In genomic region chr11:4643722-4644121, GRCm38 (mm10) we compare ENCODE assay signal across 33 mouse cellular contexts. TPM values are rescaled to one million over a fixed set of nuclear protein-coding genes. Genes with fewer than 3 reads are reported as not detected.
DNase-seq lines count a peak whose midpoint lies in the region; ATAC-seq and TF ChIP-seq lines count a peak whose summit lies in the region.
"Had no signal": no experiment of that assay in that cellular context is flagged by ENCODE, and none has a peak within 500 bp of the region (broad histone marks: within the 10 kb centered on the region; RNA-seq: fewer than 3 reads in every experiment).

No protein-coding gene starts in this region.

- H3K27ac ChIP-seq in lung, postnatal 0 days (ENCODE audit: low read length) = 0 out of 2 replicates have a peak overlapping the region, but pooled peaks have one; percentile 22
- H3K27ac ChIP-seq in ES-Bruce4 (ENCODE audit: insufficient read depth, low read length) (peak overlapping the region; percentile 45; the same call in 1 of the 2 replicates), ES-E14 (ENCODE audit: insufficient read depth, low read depth, low read length, poor library complexity, severe bottlenecking) (peak overlapping the region; percentile 58)
- H3K27ac ChIP-seq: embryonic facial prominence, embryonic 10.5 days; embryonic facial prominence, embryonic 13.5 days; forebrain, embryonic 12.5 days; forebrain, embryonic 15.5 days; hindbrain, embryonic 12.5 days; hindbrain, embryonic 15.5 days had no signal

- no peaks in the 10 kb centered on the region for H3K27me3 ChIP-seq in lung, postnatal 0 days (replicated peaks; ENCODE audit: insufficient read depth, low read length)
- no peaks in the 10 kb centered on the region for H3K27me3 ChIP-seq in ES-Bruce4 (ENCODE audit: control insufficient read depth, insufficient read depth, low read length, poor library complexity, severe bottlenecking)
- H3K27me3 ChIP-seq: embryonic facial prominence, embryonic 13.5 days; forebrain, embryonic 12.5 days; forebrain, embryonic 15.5 days; heart, embryonic 12.5 days; hindbrain, embryonic 12.5 days; hindbrain, embryonic 15.5 days had no signal

- in situ Hi-C loops in ES-E14 (cut with MboI; ENCODE audit: low sequenced_read_pairs in 2 of 2, unreplicated experiment in 2 of 2) = no loop called here

- no peak overlapping the region for H3K4me3 ChIP-seq in lung, postnatal 0 days (ENCODE audit: low read depth, low read length)
- no peak overlapping the region for H3K4me3 ChIP-seq in ES-Bruce4 (ENCODE audit: low read depth, low read length)
- H3K4me3 ChIP-seq in ES-E14 (ENCODE audit: insufficient read depth in 1 of 2, low read depth in 1 of 2, low read length in 2 of 2, poor library complexity in 1 of 2, severe bottlenecking in 1 of 2) = no peak overlapping the region
- H3K4me3 ChIP-seq: embryonic facial prominence, embryonic 10.5 days; embryonic facial prominence, embryonic 13.5 days; erythroblast, embryonic 14.5 days; forebrain, embryonic 12.5 days; forebrain, embryonic 15.5 days; heart, embryonic 12.5 days; hindbrain, embryonic 12.5 days; hindbrain, embryonic 15.5 days had no signal

- H3K9me3 ChIP-seq in lung, postnatal 0 days (ENCODE audit: low read length) = no peaks in the 10 kb centered on the region
- H3K9me3 ChIP-seq in ES-Bruce4 (replicated peaks; ENCODE audit: control insufficient read depth, insufficient read depth, low read length, poor library complexity, severe bottlenecking) (no peaks in the 10 kb centered on the region), ES-E14 (ENCODE audit: control insufficient read depth, insufficient read depth, low read depth, low read length) (no peaks in the 10 kb centered on the region)
- H3K9me3 ChIP-seq: embryonic facial prominence, embryonic 10.5 days; embryonic facial prominence, embryonic 13.5 days; forebrain, embryonic 12.5 days; forebrain, embryonic 15.5 days; heart, embryonic 12.5 days; hindbrain, embryonic 12.5 days; hindbrain, embryonic 15.5 days had no signal

- peak; percentile 80 for ATAC-seq in lung, postnatal 0 days
- ATAC-seq: CD4-positive, CD25-positive, alpha-beta regulatory T cell, adult 4 months; forebrain, embryonic 15.5 days had no signal

- TF ChIP-seq POLR2A in ES-Bruce4 (IDR thresholded peaks at IDR 0.05; ENCODE audit: insufficient read depth, low read length) = no peak

- WGBS in lung, postnatal 0 days = 55% methylated on average over 5 of the region's 5 CpGs

- peak; percentile 78 for DNase-seq in lung, postnatal 0 days (ENCODE audit: low spot score)
- DNase-seq in lung, postnatal 14 days = no peak
- DNase-seq in ES-E14 (ENCODE audit: low read depth, low spot score) = no peak
- peak; percentile 52 for DNase-seq in lung, postnatal 36 days
- no peak for DNase-seq in right cerebral cortex, postnatal 36 days (ENCODE audit: low spot score in 2 of 2)
- no peak for DNase-seq in embryo, embryonic 9.5 days (ENCODE audit: extremely low spot score)
- DNase-seq in layer of hippocampus, adult 8-10 months (ENCODE audit: low spot score in 2 of 2) = no peak
- DNase-seq: adrenal gland, adult 2 months; adrenal gland, postnatal 14 days; cerebellum, adult 11 months; cerebellum, adult 2 months; cerebellum, adult 9-11 months; cerebellum, postnatal 25 days; gastrocnemius, postnatal 25 days; heart, adult 18-20 months; heart, postnatal 14 days had no signal

- TF ChIP-seq EP300 in lung, postnatal 0 days (IDR thresholded peaks at IDR 0.05) = no peak
- no peak for TF ChIP-seq EP300 in ES-Bruce4 (IDR thresholded peaks at IDR 0.05; ENCODE audit: insufficient read depth, low read depth, low read length)

- no peak for TF ChIP-seq CTCF in lung, postnatal 0 days (IDR thresholded peaks at IDR 0.05)
- no peak for TF ChIP-seq CTCF in ES-Bruce4 (IDR thresholded peaks at IDR 0.05; ENCODE audit: low read depth, low read length)

- H3K36me3 ChIP-seq in lung, postnatal 0 days (ENCODE audit: insufficient read depth, low read length) = peaks cover 17% of the 10 kb centered on the region; the same call in 1 of the 2 replicates
- H3K36me3 ChIP-seq in ES-Bruce4 (ENCODE audit: control insufficient read depth, insufficient read depth, low read length, poor library complexity, severe bottlenecking) = peaks cover 16% of the 10 kb centered on the region
- peaks cover 23% of the 10 kb centered on the region for H3K36me3 ChIP-seq in ES-E14 (ENCODE audit: control insufficient read depth, insufficient read depth, low read length, poor library complexity, severe bottlenecking)

- no peak overlapping the region for H3K9ac ChIP-seq in lung, postnatal 0 days (replicated peaks; ENCODE audit: low read depth)
- H3K9ac ChIP-seq in ES-Bruce4 (ENCODE audit: low read depth, poor library complexity, severe bottlenecking) (no peak overlapping the region), ES-E14 (ENCODE audit: insufficient read depth, low read depth, low read length, poor library complexity, severe bottlenecking) (no peak overlapping the region)
- H3K9ac ChIP-seq: embryonic facial prominence, embryonic 13.5 days; forebrain, embryonic 12.5 days; forebrain, embryonic 15.5 days; heart, embryonic 12.5 days; hindbrain, embryonic 12.5 days; hindbrain, embryonic 15.5 days had no signal

- no peak overlapping the region for H3K4me2 ChIP-seq in lung, postnatal 0 days (replicated peaks; ENCODE audit: low read depth, low read length)
- H3K4me2 ChIP-seq: embryonic facial prominence, embryonic 13.5 days; forebrain, embryonic 12.5 days; forebrain, embryonic 15.5 days; heart, embryonic 12.5 days; hindbrain, embryonic 12.5 days; hindbrain, embryonic 15.5 days had no signal

- peaks cover 10% of the 10 kb centered on the region; the same call in 1 of the 2 replicates for H3K4me1 ChIP-seq in lung, postnatal 0 days (ENCODE audit: insufficient read depth, low read depth, low read length)
- no peaks in the 10 kb centered on the region for H3K4me1 ChIP-seq in ES-Bruce4 (ENCODE audit: control insufficient read depth, insufficient read depth, low read length)
- peaks cover 8 to 23% of the 10 kb centered on the region in 2 experiments for H3K4me1 ChIP-seq in ES-E14 (ENCODE audit: control insufficient read depth in 2 of 2, insufficient read depth in 2 of 2, low read length in 2 of 2, poor library complexity in 1 of 2)

TF ChIP-seq in ES-E14, 5 proteins besides CTCF, POLR2A, EP300 and RAD21:
- TF ChIP-seq MAFK (IDR thresholded peaks at IDR 0.05; ENCODE audit: insufficient read depth, low read depth, low read length) (no peak), CHD2 (IDR thresholded peaks at IDR 0.05; ENCODE audit: low read depth, low read length) (no peak), ZNF384 (IDR thresholded peaks at IDR 0.05; ENCODE audit: low read depth, low read length) (no peak), HCFC1 (IDR thresholded peaks at IDR 0.05; ENCODE audit: borderline replicate concordance, insufficient read depth, low read length) (no peak), ZC3H11A (IDR thresholded peaks at IDR 0.05; ENCODE audit: borderline replicate concordance, low read depth, low read length) (no peak)

RNA-seq across cellular contexts. Expression of gene Ascc2, which starts 6.2 kb away (rescaled TPM):
- polyA plus RNA-seq in lung, postnatal 0 days (2015; fragmentation: Nextera tagmentation; extraction: Ambion mirVana) = 21.7 and 25.3 TPM in 2 replicates
- 33.4 and 35.7 TPM in 2 replicates for polyA plus RNA-seq in ES-Bruce4 (2011; ENCODE audit: insufficient read depth, insufficient read length, low read depth, missing spikeins)
- total RNA-seq in ES-E14 (2012; rRNA removed) = 18.9 and 23.8 TPM in 2 replicates
- 10 to 100 TPM; 23.2 to 28.2 (median 24.6) TPM for total RNA-seq in layer of hippocampus, adult 8-10 months (2022)

RNA-seq across cellular contexts. Expression of gene Gm11032, which starts 23.9 kb away (rescaled TPM):
- not detected in 2 replicates for polyA plus RNA-seq in lung, postnatal 0 days (2015; fragmentation: Nextera tagmentation; extraction: Ambion mirVana)
- not detected in 2 replicates for polyA plus RNA-seq in ES-Bruce4 (2011; ENCODE audit: insufficient read depth, insufficient read length, low read depth, missing spikeins)
- not detected in 2 replicates for total RNA-seq in ES-E14 (2012; rRNA removed)
- total RNA-seq in layer of hippocampus, adult 8-10 months (2022) = not detected
- total RNA-seq: adrenal gland, adult 2 months; adrenal gland, postnatal 14 days; adrenal gland, postnatal 4 days; common myeloid progenitor, adult 5-6 weeks; gastrocnemius, adult 8-10 months; gastrocnemius, postnatal 25 days; heart, adult 18-20 months; heart, postnatal 14 days; hematopoietic stem cell, adult 5-6 weeks had no signal
- polyA plus RNA-seq: adrenal gland, adult 2 months; C2C12; CD4-positive, CD25-positive, alpha-beta regulatory T cell, adult 4 months; cerebellum, adult 2 months; embryonic facial prominence, embryonic 10.5 days; embryonic facial prominence, embryonic 13.5 days; erythroblast, embryonic 14.5 days; forebrain, embryonic 12.5 days; forebrain, embryonic 15.5 days; gonadal fat pad, adult 2 months; heart, embryonic 12.5 days; heart, embryonic 16.5 days; hindbrain, embryonic 12.5 days; hindbrain, embryonic 15.5 days had no signal

RNA-seq across cellular contexts. Expression of gene Mtmr3, which starts 49.1 kb away (rescaled TPM):
- 22.0 and 24.6 TPM in 2 replicates for polyA plus RNA-seq in lung, postnatal 0 days (2015; fragmentation: Nextera tagmentation; extraction: Ambion mirVana)
- polyA plus RNA-seq in ES-Bruce4 (2011; ENCODE audit: insufficient read depth, insufficient read length, low read depth, missing spikeins) = 26.8 and 31.2 TPM in 2 replicates
- 30.3 and 30.7 TPM in 2 replicates for total RNA-seq in ES-E14 (2012; rRNA removed)
- 10 to 100 TPM; 68.7 to 78.6 (median 73.5) TPM for total RNA-seq in layer of hippocampus, adult 8-10 months (2022)

Comparison
In these comparisons a context has a peak if more than half of its experiments do, and no peak if none do; other contexts are left out.
1. DNase-seq: peak in lung, postnatal 0 days (single experiment) and lung, postnatal 36 days (single experiment); none in lung, postnatal 14 days (single experiment), ES-E14 (single experiment), right cerebral cortex, postnatal 36 days (0 of 2), embryo, embryonic 9.5 days (single experiment) and layer of hippocampus, adult 8-10 months (0 of 2).
2. Peak in every context shown above with its lines, with median percentiles within 50 percentile points of each other: H3K27ac ChIP-seq.